Mouse (Mus musculus) stomach, embryonic 15.5 days (tissue): Measurements from ENCODE around the gene Cyp2d26. TPM values are rescaled to one million over a fixed set of nuclear protein-coding genes. Genes with fewer than 3 reads are reported as not detected.

Experiments used
- ATAC-seq: fragments of 200-750 bp; cut with Nextera tagmentation; 2 replicates; pipeline ENCODE4 v1.8.0; 2017; ENCODE audit warnings: low read depth, moderate number of reproducible peaks, moderate TSS enrichment; ENCODE audit not compliant: insufficient read depth, low FRiP score
- H3K27ac ChIP-seq: fragments of 300-500 bp; sonication (generic); 2 replicates; pipeline ENCODE4 v1.5.1; 2015; ENCODE audit warnings: mild to moderate bottlenecking, inconsistent platforms
- H3K27me3 ChIP-seq: fragments of 300-500 bp; sonication (generic); replicated peaks from 2 replicates; pipeline ENCODE4 v1.6.1; 2015; ENCODE audit warnings: inconsistent platforms
- H3K36me3 ChIP-seq: fragments of 300-500 bp; sonication (generic); 2 replicates; pipeline ENCODE4 v1.6.1; 2015; ENCODE audit warnings: inconsistent platforms
- H3K4me1 ChIP-seq: fragments of 300-500 bp; sonication (generic); 2 replicates; pipeline ENCODE4 v1.6.1; 2015; ENCODE audit warnings: inconsistent platforms
- H3K4me2 ChIP-seq: fragments of 300-500 bp; sonication (generic); 2 replicates; pipeline ENCODE4 v1.6.1; 2015; ENCODE audit warnings: mild to moderate bottlenecking, inconsistent platforms
- H3K4me3 ChIP-seq: fragments of 300-500 bp; sonication (generic); replicated peaks from 2 replicates; pipeline ENCODE4 v1.5.1; 2015; ENCODE audit warnings: inconsistent platforms
- H3K9ac ChIP-seq: fragments of 300-500 bp; sonication (generic); 2 replicates; pipeline ENCODE4 v1.6.1; 2015; ENCODE audit warnings: inconsistent platforms
- H3K9me3 ChIP-seq: fragments of 300-500 bp; sonication (generic); 2 replicates; pipeline ENCODE4 v1.6.1; 2016; ENCODE audit warnings: inconsistent platforms
- WGBS: fragments of 180-500 bp; shearing (Covaris S2); methylation state at CpG from one replicate; pipeline ENCODE4 v1.1.7; 2015; 5-methylcytosine and 5-hydroxymethylcytosine counted together
- polyA plus RNA-seq: library from polyadenylated mRNA; unstranded; fragments of >200 nt; fragmentation: Nextera tagmentation; extraction: Ambion mirVana; gene quantifications from 2 replicates; pipeline ENCODE4 v1.2.1, GENCODE M21; 2015

The Cyp2d26 gene
- 12.6 and 15.2 TPM in 2 replicates for polyA plus RNA-seq

DNA sequence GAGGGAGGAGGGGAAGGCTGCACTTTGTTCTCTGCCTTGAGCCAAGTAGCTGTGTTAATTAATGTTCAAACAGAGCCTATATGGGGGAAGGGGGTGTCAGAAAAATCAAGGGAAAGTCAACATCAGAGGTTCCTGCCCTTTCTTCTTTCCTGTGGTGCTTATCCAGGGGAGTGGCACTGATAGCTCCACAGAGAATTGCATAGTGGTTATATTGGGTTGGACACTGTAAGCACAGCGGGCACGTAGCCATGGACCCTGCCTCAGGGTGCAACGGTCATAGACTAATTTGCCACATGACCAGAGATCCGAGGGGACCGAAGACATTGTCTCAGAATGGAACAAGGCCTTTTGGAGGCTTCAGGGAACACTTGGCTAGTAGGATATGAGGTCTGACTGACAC is at the start of gene Cyp2d26:
TSS of gene Cyp2d26 (minus strand) at position 18 of the 400 bp plus-strand sequence.
- ATAC-seq = peak; percentile 92
- no peaks in the 10 kb centered on the region for H3K27me3 ChIP-seq
- H3K4me3 ChIP-seq = 0 out of 2 replicates have a peak within 1 kb of the TSS, but pooled peaks have one; percentile 6
- no peaks in the 10 kb centered on the region for H3K4me1 ChIP-seq
- 72% methylated on average over 5 of the region's 5 CpGs for WGBS
- peak within 1 kb of the TSS; percentile 71 for H3K27ac ChIP-seq
- no peak within 1 kb of the TSS for H3K9ac ChIP-seq
- no peaks in the 10 kb centered on the region for H3K9me3 ChIP-seq
- H3K4me2 ChIP-seq = peak within 1 kb of the TSS; percentile 33
- H3K36me3 ChIP-seq = no peaks in the 10 kb centered on the region

DNA sequence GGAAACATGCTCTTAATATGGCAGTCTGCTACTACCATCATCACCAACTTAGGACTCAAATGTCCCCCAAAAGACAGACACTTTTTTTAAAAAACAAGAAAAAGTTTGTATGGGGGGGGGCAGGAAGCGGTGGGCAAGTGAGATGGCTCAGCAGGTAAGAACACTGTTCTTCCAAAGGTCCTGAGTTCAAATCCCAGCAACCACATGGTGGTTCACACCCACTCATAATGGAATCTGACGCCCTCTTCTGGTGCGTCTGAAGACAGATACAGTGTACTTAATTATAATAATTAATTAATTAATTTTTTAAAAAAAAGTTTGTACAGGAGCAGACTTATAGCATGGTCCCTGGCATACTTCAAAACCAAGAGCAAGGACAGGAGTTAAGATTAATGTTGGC is 45.1 kb upstream of the Cyp2d26 start:
- no peak for ATAC-seq
- Histone ChIP-seq H3K36me3 (no peaks in the 10 kb centered on the region), H3K27ac (no peak overlapping the region), H3K9ac (no peak overlapping the region), H3K27me3 (no peaks in the 10 kb centered on the region), H3K4me1 (no peaks in the 10 kb centered on the region), H3K4me2 (no peak overlapping the region), H3K9me3 (no peaks in the 10 kb centered on the region), H3K4me3 (no peak overlapping the region)
- WGBS = 91% methylated on average over 3 of the region's 3 CpGs

- H3K4me3 ChIP-seq = no peak overlapping the region
- H3K4me2 ChIP-seq = no peak overlapping the region
- WGBS = 87% methylated on average over 6 of the region's 6 CpGs
- H3K9ac ChIP-seq = no peak overlapping the region
- no peak overlapping the region for H3K27ac ChIP-seq
- no peaks in the 10 kb centered on the region for H3K9me3 ChIP-seq
- no peaks in the 10 kb centered on the region for H3K27me3 ChIP-seq
- no peaks in the 10 kb centered on the region for H3K4me1 ChIP-seq
- ATAC-seq = no peak
- peaks cover 3% of the 10 kb centered on the region; the same call in 1 of the 2 replicates for H3K36me3 ChIP-seq
Observed at GRCm38 (mm10) chr15:82829917-82830316, 35.8 kb upstream of the Cyp2d26 start.

DNA sequence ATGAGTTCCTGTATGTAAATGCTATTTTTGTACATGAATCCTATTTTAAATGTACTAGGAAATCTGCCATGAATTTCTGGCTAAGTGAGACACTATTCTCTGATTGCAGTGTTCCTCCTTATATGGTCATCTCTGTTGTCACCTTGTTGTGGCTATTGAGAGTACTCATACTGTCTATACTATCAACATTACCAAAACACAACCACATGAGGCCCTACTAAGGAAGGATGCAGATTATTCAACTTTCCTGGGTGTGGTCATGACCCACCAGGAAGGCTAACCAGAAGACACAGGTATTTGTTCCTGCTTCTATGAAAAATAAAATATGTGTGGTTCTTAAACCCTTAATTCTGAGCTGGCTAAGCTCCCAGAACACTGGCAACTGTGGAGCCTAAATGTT is 31.8 kb upstream of the Cyp2d26 start:
- no peaks in the 10 kb centered on the region for H3K4me1 ChIP-seq
- no peak overlapping the region for H3K9ac ChIP-seq
- H3K4me2 ChIP-seq = no peak overlapping the region
- H3K27ac ChIP-seq = no peak overlapping the region
- no peak overlapping the region for H3K4me3 ChIP-seq
- H3K9me3 ChIP-seq = no peaks in the 10 kb centered on the region
- no peaks in the 10 kb centered on the region for H3K27me3 ChIP-seq
- H3K36me3 ChIP-seq = peaks cover 3% of the 10 kb centered on the region; the same call in 1 of the 2 replicates
- ATAC-seq = no peak

DNA sequence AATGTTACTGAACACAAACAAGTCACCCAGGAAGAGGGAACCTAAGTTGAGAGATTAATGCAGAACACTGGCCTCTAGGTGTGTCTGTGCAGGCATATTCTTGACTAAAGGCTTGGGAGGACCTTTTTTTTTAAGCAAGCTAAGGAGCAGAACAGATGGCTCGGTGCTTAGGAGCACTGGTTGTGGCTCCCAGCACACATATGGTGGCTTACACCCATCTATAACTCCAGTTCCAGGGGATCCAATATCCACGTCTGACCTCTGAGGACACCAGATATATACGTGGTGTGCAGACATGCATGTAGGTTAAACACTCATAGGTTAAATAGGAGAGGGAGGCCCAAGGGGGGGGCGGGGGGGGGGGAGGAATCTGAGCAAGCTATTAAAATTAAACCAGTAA is 28.3 kb upstream of the Cyp2d26 start:
- Histone ChIP-seq H3K9me3 (no peaks in the 10 kb centered on the region), H3K36me3 (peaks cover 3% of the 10 kb centered on the region; the same call in 1 of the 2 replicates), H3K27me3 (no peaks in the 10 kb centered on the region), H3K27ac (no peak overlapping the region), H3K4me1 (no peaks in the 10 kb centered on the region), H3K4me3 (no peak overlapping the region), H3K4me2 (no peak overlapping the region), H3K9ac (no peak overlapping the region)
- 75% methylated on average over 3 of the region's 4 CpGs for WGBS
- ATAC-seq = no peak

DNA sequence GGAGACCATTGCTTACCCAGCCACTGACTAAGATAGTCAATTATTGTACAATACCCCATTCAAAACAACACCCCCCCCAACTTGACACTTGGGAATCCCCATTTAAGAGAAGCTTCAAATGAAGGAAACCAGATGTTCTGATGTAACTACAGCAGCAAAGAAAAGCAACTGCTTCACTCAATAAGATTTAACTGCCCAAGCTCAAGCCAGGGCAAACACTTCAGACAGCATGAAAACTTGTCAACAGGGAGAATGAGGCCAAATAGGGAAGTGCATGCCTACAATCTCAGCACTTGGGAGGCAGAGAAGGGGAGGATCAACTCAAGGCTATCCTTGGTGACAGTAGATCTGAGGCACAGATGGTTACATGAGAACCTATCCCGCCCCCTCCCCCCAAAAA is 27.6 kb upstream of the Cyp2d26 start:
- Histone ChIP-seq H3K27ac (no peak overlapping the region), H3K27me3 (no peaks in the 10 kb centered on the region), H3K4me1 (no peaks in the 10 kb centered on the region), H3K36me3 (peaks cover 3% of the 10 kb centered on the region; the same call in 1 of the 2 replicates), H3K4me2 (no peak overlapping the region), H3K9me3 (no peaks in the 10 kb centered on the region), H3K4me3 (no peak overlapping the region), H3K9ac (no peak overlapping the region)
- WGBS = 87% methylated on average over 1 of the region's 1 CpGs
- no peak for ATAC-seq

- WGBS = 81% methylated on average over 4 of the region's 4 CpGs
- Histone ChIP-seq H3K27me3 (no peaks in the 10 kb centered on the region), H3K27ac (no peak overlapping the region), H3K4me3 (no peak overlapping the region), H3K9me3 (no peaks in the 10 kb centered on the region), H3K36me3 (no peaks in the 10 kb centered on the region), H3K4me2 (no peak overlapping the region), H3K9ac (no peak overlapping the region), H3K4me1 (no peaks in the 10 kb centered on the region)
- no peak for ATAC-seq
Observed at GRCm38 (mm10) chr15:82815296-82815695, 21.2 kb upstream of the Cyp2d26 start.

GRCm38 (mm10) chr15:82814806-82815205 is 20.7 kb upstream of the Cyp2d26 start:
- peak; percentile 47; the same call in 1 of the 2 replicates for ATAC-seq
- no peak overlapping the region for H3K4me2 ChIP-seq
- H3K27ac ChIP-seq = no peak overlapping the region
- H3K9me3 ChIP-seq = no peaks in the 10 kb centered on the region
- H3K27me3 ChIP-seq = no peaks in the 10 kb centered on the region
- no peak overlapping the region for H3K4me3 ChIP-seq
- no peak overlapping the region for H3K9ac ChIP-seq
- no peaks in the 10 kb centered on the region for H3K4me1 ChIP-seq
- WGBS = 59% methylated on average over 4 of the region's 4 CpGs
- H3K36me3 ChIP-seq = no peaks in the 10 kb centered on the region

DNA sequence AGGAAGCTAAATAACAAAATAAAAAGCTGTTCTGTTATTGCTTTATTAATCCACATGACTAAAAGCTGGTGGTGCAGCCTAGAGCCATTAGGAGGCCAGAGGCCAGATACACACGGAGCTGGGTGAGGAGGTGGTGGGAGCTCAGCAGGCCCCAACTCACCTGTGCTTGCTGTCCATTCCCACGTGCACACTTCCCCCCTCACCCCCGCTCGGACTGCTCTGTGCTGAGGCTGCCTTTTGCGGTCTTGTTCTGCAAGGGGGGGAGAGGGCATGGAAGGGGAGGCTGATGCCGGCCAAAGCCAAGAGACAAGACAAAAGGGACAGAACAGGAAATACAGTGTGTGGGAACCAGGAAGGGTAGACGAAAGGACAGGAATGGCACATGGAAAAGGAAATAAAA is 20.2 kb upstream of the Cyp2d26 start:
- H3K4me1 ChIP-seq = no peaks in the 10 kb centered on the region
- H3K4me2 ChIP-seq = no peak overlapping the region
- no peaks in the 10 kb centered on the region for H3K27me3 ChIP-seq
- no peak for ATAC-seq
- H3K4me3 ChIP-seq = no peak overlapping the region
- no peak overlapping the region for H3K27ac ChIP-seq
- no peaks in the 10 kb centered on the region for H3K36me3 ChIP-seq
- H3K9ac ChIP-seq = no peak overlapping the region
- WGBS = 81% methylated on average over 7 of the region's 7 CpGs
- no peaks in the 10 kb centered on the region for H3K9me3 ChIP-seq

DNA sequence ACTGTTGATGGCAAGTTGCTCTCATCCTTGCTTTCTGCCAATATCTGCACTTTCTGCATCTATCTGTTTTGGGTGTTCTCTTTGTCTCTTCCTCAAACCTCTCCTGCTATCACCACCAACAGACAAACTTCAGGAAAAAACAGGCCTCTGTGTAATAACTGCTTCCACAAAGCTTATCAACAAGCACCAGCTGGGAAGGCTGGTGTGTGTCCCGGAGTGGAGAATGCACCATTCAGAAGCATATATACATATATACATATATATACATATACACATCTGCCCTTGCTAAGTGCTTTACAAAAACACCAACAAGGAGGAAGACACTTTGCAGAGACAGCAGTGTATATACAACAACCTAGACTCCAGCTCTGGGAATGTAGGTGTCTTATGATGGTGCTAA is 16.5 kb upstream of the Cyp2d26 start:
- H3K9ac ChIP-seq = no peak overlapping the region
- H3K36me3 ChIP-seq = no peaks in the 10 kb centered on the region
- WGBS = 68% methylated on average over 1 of the region's 1 CpGs

GRCm38 (mm10) chr15:82809511-82809910 is 15.4 kb upstream of the Cyp2d26 start:
- H3K36me3 ChIP-seq = no peaks in the 10 kb centered on the region
- no peak overlapping the region for H3K9ac ChIP-seq
- H3K4me3 ChIP-seq = no peak overlapping the region
- H3K4me2 ChIP-seq = no peak overlapping the region
- H3K4me1 ChIP-seq = peaks cover 3% of the 10 kb centered on the region; the same call in 1 of the 2 replicates
- H3K9me3 ChIP-seq = no peaks in the 10 kb centered on the region
- WGBS = 80% methylated on average over 6 of the region's 6 CpGs
- no peak for ATAC-seq
- no peak overlapping the region for H3K27ac ChIP-seq
- H3K27me3 ChIP-seq = no peaks in the 10 kb centered on the region

More for the DNA sequence above, 16.5 kb upstream of the Cyp2d26 start:
- Histone ChIP-seq H3K27me3 (no peaks in the 10 kb centered on the region), H3K27ac (no peak overlapping the region), H3K9me3 (no peaks in the 10 kb centered on the region), H3K4me1 (peaks cover 3% of the 10 kb centered on the region; the same call in 1 of the 2 replicates), H3K4me3 (no peak overlapping the region), H3K4me2 (no peak overlapping the region)
- ATAC-seq = no peak

DNA sequence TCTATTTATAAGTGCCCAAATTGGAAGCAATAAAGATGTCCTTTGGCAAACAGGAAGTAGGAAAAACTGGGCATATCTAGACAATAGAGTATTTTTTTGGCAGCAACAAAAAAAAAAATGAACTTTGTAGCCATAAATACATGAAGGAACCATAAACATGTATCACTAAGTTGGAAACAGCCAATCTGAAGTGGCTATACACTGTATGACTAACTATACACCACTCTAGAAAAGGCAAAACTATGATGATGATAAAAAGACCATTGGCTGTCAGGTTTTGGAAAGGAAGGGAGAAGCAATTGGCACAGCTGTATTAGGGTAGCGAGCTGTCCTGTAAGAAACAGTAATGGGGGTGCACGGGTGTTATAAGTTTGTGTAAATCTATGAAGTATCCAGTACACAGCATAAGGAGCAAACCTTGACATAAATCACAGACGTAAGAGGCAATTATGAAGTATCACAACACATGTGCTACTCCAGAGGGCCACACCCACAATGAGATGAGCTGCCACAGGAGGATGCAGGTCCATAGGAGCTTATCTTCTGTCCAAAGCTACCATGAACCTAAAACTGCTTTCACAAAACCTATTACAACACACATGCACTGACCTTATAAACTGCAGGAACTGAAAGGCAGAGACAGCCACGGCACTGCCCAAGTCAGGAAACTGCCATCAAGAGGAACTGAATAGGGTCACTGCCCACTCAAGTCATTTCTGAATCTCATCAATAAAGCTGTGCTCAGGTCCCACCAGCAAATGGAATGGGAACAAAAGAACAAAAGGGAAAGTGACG is 13.1 kb upstream of the Cyp2d26 start:
- no peak overlapping the region for H3K9ac ChIP-seq
- 80% methylated on average over 5 of the region's 5 CpGs for WGBS
- no peak for ATAC-seq

More for the DNA sequence above, 13.1 kb upstream of the Cyp2d26 start:
- H3K4me1 ChIP-seq = peaks cover 3% of the 10 kb centered on the region; the same call in 1 of the 2 replicates
- no peak overlapping the region for H3K27ac ChIP-seq
- H3K4me2 ChIP-seq = no peak overlapping the region
- H3K36me3 ChIP-seq = no peaks in the 10 kb centered on the region
- no peaks in the 10 kb centered on the region for H3K27me3 ChIP-seq
- no peak overlapping the region for H3K4me3 ChIP-seq
- H3K9me3 ChIP-seq = no peaks in the 10 kb centered on the region
